Mouse (Mus musculus): ENCODE data around the gene Trmo. TPM values are rescaled to one million over a fixed set of nuclear protein-coding genes. Genes with fewer than 3 reads are reported as not detected.

Trmo gene
- polyA plus RNA-seq, 1 experiment: not detected

DNA sequence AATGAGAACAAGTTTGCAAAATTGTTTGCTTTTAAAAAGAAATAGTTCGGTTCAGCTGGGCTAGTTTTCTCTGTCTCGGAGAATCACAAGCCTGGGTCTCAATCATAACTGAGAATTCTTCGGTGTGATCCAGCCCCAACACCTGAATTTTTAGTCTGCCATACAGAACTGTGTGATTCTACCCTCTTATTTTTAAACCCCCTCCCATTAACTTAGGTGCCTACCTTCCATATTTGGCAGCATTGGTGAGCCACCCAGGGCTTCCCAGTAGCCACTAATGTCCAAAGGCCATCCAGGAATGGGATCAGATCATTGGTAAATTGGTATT is 43.5 kb downstream of the Trmo start:
- 18% methylated on average over 3 of the region's 3 CpGs for WGBS
- Histone ChIP-seq H3K4me3 (ENCODE audit: insufficient read depth, low read depth, low read length) (no peak overlapping the region), H3K4me1 (ENCODE audit: control insufficient read depth, insufficient read depth, low read length) (peaks cover 7% of the 10 kb centered on the region), H3K27ac (ENCODE audit: insufficient read depth, low read depth, low read length) (no peak overlapping the region)
- TF ChIP-seq POLR2A (IDR thresholded peaks at IDR 0.05; ENCODE audit: insufficient read depth, low read depth, low read length) (no peak), CTCF (IDR thresholded peaks at IDR 0.05; ENCODE audit: insufficient read depth, low read depth, low read length) (no peak)

DNA sequence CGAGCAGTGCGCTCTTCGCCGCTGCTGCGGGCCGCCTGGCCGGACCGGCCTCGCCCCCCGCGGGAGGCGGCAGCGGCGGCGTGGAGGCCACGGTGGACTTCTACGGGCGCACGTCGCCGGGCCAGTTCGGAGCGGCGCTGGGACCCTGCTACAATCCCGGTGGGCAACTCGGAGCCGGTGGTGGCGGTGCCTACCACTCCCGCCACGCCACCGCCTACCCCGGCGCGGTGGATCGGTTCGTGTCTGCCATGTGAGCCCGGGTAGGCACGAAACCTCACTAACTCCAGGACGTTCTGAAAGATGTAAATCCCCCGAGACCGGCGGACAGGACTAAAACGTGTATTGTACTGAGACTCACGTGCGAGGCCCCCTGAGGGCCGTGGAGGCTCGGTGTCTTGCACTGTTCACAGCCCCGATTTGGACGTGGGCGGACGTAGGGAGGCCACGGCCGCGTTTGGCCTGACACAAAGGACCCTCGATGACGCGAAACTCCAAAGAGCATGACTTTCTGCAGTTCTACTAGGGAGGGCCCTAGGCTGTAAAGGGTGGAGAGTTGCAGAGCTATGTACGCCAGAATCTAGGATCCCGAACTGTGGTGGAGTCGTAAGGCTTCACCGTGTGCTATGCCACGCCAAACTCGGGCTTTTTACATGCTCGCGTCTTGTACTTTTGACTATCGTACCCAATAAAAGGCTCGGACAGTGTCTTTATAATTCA is 44.0 kb downstream of the Trmo start:
- Histone ChIP-seq H3K4me3 (ENCODE audit: insufficient read depth, low read depth, low read length) (no peak overlapping the region), H3K4me1 (ENCODE audit: control insufficient read depth, insufficient read depth, low read length) (peaks cover 7% of the 10 kb centered on the region), H3K27ac (ENCODE audit: insufficient read depth, low read depth, low read length) (no peak overlapping the region)
- TF ChIP-seq CTCF (IDR thresholded peaks at IDR 0.05; ENCODE audit: insufficient read depth, low read depth, low read length): no peak
- TF ChIP-seq POLR2A (IDR thresholded peaks at IDR 0.05; ENCODE audit: insufficient read depth, low read depth, low read length): 0 out of 2 replicates have a peak, but pooled peaks have one; percentile 21
- 3% methylated on average over 67 of the region's 67 CpGs for WGBS

DNA sequence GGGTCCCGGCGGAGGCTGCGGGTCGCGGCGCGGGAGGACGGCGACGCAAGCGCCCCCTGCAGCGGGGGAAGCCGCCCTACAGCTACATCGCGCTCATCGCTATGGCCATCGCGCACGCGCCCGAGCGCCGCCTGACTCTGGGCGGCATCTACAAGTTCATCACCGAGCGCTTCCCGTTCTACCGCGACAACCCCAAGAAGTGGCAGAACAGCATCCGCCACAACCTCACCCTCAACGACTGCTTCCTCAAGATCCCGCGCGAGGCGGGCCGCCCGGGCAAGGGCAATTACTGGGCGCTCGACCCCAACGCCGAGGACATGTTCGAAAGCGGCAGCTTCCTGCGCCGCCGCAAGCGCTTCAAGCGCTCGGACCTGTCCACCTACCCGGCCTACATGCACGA is 44.9 kb downstream of the Trmo start:
- Histone ChIP-seq H3K27ac (ENCODE audit: insufficient read depth, low read depth, low read length) (no peak overlapping the region), H3K4me1 (ENCODE audit: control insufficient read depth, insufficient read depth, low read length) (peaks cover 10% of the 10 kb centered on the region), H3K4me3 (ENCODE audit: insufficient read depth, low read depth, low read length) (peak overlapping the region; percentile 30)
- under 1% methylated on average over 51 of the region's 51 CpGs for WGBS
- TF ChIP-seq CTCF (IDR thresholded peaks at IDR 0.05; ENCODE audit: insufficient read depth, low read depth, low read length): no peak
- TF ChIP-seq POLR2A (IDR thresholded peaks at IDR 0.05; ENCODE audit: insufficient read depth, low read depth, low read length): no peak

DNA sequence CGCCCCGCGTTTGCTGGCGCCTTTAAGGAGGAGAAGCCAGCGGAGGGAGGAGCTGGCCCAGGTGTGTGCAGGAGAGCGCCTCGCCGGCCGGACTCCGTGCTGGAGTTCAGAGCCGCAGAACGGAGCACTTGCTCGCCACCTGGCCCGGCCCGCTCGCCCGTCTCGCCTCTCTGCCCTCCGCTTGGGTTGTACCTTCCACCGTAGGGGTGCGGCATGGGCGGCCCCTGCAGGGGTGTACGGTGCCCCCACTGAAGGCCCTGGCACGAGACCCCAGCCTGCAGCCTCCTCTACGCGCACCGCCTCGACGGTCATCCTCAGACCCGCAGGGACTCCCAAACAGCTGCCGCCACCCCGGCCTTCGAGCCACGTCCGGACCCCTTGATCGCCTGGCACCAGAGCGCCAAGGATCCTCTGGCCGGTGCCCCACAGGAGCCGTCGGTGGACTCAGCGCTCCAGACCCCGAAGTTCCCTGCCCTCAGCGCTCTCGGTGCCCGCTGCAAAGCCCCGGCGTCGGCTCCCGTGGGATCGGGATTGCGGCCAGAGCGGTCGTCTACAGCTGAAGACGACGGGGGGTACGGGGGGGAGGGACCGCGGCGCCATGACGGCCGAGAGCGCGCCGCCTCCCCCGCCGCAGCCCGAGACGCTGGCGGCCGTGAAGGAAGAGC is 45.5 kb downstream of the Trmo start, which contains the start of gene Foxe1:
TSS of gene Foxe1 (plus strand) at position 14 of the 665 bp plus-strand sequence.
- TF ChIP-seq POLR2A (IDR thresholded peaks at IDR 0.05; ENCODE audit: insufficient read depth, low read depth, low read length) (no peak), CTCF (IDR thresholded peaks at IDR 0.05; ENCODE audit: insufficient read depth, low read depth, low read length) (no peak)
- whole genome bisulfite sequencing: 2% methylated on average over 69 of the region's 70 CpGs
- peak within 1 kb of the TSS; percentile 30 for H3K4me3 ChIP-seq (ENCODE audit: insufficient read depth, low read depth, low read length)
- peaks cover 10% of the 10 kb centered on the region for H3K4me1 ChIP-seq (ENCODE audit: control insufficient read depth, insufficient read depth, low read length)
- no peak within 1 kb of the TSS for H3K27ac ChIP-seq (ENCODE audit: insufficient read depth, low read depth, low read length)

DNA sequence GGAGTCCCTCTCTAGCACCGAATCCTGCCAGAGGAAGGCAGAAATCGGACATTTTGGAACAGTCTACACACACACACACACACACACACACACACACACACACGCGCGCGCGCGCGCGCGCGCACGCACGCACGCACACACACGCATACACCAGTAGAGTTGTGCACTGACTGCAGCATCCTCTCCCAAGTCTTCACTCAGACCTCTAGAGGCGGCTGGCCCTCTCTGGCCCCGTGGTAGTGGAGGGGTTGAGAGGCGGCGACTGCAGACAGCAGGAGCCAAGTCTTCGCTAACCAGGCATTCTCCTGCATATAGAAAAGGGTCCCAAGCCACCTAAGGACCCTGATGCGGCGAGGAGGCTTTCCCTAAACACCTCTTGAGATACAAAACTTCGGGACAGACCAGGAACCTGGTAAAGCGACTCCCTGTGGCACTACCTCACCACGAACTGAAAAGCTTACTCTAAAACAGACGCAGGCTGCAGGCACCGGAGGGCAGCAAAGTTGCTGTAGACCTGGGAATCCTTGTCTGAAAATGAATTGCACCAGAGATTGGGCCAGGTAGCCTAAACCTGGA is 46.4 kb downstream of the Trmo start:
- WGBS: 1% methylated on average over 28 of the region's 28 CpGs
- H3K27ac ChIP-seq (ENCODE audit: insufficient read depth, low read depth, low read length): no peak overlapping the region
- no peak for TF ChIP-seq CTCF (IDR thresholded peaks at IDR 0.05; ENCODE audit: insufficient read depth, low read depth, low read length)
- no peak for TF ChIP-seq POLR2A (IDR thresholded peaks at IDR 0.05; ENCODE audit: insufficient read depth, low read depth, low read length)
- no peak overlapping the region for H3K4me3 ChIP-seq (ENCODE audit: insufficient read depth, low read depth, low read length)
- peaks cover 10% of the 10 kb centered on the region for H3K4me1 ChIP-seq (ENCODE audit: control insufficient read depth, insufficient read depth, low read length)

DNA sequence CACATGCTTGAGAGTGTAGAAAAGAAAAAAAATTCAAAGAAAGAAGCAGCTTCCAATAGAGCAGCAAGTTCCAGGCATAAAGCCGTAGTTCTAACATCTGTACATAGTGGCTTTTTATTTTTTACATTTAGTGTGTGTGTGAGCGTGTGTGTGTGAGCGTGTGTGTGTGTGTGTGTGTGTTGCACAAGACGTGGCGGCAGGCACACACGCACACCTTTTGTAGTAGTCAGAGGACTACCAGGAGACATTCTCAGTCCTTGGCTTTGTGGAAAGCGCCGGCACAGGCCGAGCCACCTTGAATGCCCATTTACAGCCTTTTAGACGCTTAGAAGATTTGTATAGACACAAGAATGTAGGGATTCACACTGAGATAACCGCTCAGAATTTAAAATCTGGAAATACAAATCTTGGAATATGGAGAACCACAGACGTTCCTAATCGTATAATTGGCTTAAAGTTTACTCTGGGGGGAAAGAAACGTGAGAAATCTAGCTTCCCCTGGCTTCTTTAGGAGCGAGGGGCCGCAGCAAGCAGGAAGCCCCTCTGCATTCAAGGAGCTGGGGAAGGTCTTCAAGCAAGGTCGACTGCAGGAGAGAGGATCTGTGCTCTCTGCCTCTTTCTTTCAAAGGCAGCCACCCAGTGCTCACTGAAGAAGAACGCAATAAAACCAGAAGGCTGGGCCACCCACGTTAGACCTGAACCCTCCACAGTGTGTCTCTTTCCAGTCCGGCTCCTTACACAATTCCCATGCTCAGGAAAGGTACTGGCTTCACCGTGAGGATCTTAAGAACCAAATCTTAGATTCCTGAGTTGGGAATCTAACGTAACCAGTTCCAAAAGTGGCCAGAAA is 47.2 kb downstream of the Trmo start:
- Histone ChIP-seq H3K27ac (ENCODE audit: insufficient read depth, low read depth, low read length) (no peak overlapping the region), H3K4me1 (ENCODE audit: control insufficient read depth, insufficient read depth, low read length) (peaks cover 10% of the 10 kb centered on the region), H3K4me3 (ENCODE audit: insufficient read depth, low read depth, low read length) (no peak overlapping the region)
- no peak for TF ChIP-seq CTCF (IDR thresholded peaks at IDR 0.05; ENCODE audit: insufficient read depth, low read depth, low read length)
- no peak for TF ChIP-seq POLR2A (IDR thresholded peaks at IDR 0.05; ENCODE audit: insufficient read depth, low read depth, low read length)
- 11% methylated on average over 22 of the region's 22 CpGs for WGBS

DNA sequence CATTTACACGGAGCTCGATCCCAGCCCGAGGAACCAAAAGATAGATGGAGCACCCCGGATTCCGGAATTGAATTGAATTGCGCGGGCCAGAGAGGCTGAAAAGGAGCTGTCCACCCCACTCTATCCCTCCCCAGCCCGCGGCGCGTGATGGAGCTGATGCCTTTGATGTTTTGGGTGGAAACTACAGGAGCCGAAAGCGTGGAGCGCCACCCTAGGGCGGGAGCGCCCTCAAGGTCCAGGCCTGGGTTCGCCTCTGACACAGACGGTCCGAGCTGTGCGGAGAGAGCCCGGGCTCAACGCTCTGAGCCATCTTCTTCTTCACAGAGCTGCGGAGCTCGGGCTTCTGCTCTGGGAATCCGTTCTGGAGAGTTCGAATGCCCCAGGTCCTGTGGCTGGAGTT is 49.7 kb downstream of the Trmo start:
- peaks cover 10% of the 10 kb centered on the region for H3K4me1 ChIP-seq (ENCODE audit: control insufficient read depth, insufficient read depth, low read length)
- no peak overlapping the region for H3K27ac ChIP-seq (ENCODE audit: insufficient read depth, low read depth, low read length)
- whole genome bisulfite sequencing: 3% methylated on average over 26 of the region's 26 CpGs
- TF ChIP-seq POLR2A (IDR thresholded peaks at IDR 0.05; ENCODE audit: insufficient read depth, low read depth, low read length) (no peak), CTCF (IDR thresholded peaks at IDR 0.05; ENCODE audit: insufficient read depth, low read depth, low read length) (no peak)
- H3K4me3 ChIP-seq (ENCODE audit: insufficient read depth, low read depth, low read length): no peak overlapping the region

DNA sequence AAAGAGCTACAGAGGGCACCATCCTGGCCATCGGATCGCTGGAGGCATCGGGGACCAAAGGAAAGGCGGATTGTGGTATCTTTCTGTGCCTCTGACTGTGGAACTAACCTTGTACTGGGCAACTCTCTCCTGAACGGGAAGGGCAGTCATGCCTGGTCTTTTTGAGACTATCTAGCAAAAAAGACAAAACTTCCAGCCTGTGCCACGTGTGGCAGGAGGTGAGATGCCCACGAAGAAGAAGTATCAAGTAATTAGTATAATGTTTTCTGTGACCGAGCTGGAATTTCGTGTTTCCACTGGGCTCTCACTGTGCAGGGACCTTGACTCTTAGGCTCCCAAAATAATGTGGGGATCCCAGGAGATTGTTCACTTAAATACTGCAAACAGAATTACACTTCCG is 50.2 kb downstream of the Trmo start:
- TF ChIP-seq CTCF (IDR thresholded peaks at IDR 0.05; ENCODE audit: insufficient read depth, low read depth, low read length) (no peak), POLR2A (IDR thresholded peaks at IDR 0.05; ENCODE audit: insufficient read depth, low read depth, low read length) (no peak)
- 6% methylated on average over 10 of the region's 10 CpGs for WGBS
- Histone ChIP-seq H3K4me1 (ENCODE audit: control insufficient read depth, insufficient read depth, low read length) (peaks cover 5% of the 10 kb centered on the region), H3K27ac (ENCODE audit: insufficient read depth, low read depth, low read length) (no peak overlapping the region), H3K4me3 (ENCODE audit: insufficient read depth, low read depth, low read length) (no peak overlapping the region)
